Mouse (Mus musculus) spleen, adult 2 months (tissue): Measurements from ENCODE around the gene Cactin. TPM values are rescaled to one million over a fixed set of nuclear protein-coding genes. Genes with fewer than 3 reads are reported as not detected.

Experiments
- DNase-seq, 2 experiments: peaks; one replicate each; pipeline versions ENCODE4 v3.0.0 to v3.0.0-alpha.2; 2012 to 2021; ENCODE audit warnings: low spot score in 2 of 2, low read depth in 1 of 2
- H3K27ac ChIP-seq: fragments of 200-500 bp; 2 replicates; pipeline ENCODE4 v1.5.1; 2012; ENCODE audit warnings: low read length, inconsistent platforms; ENCODE audit not compliant: insufficient read depth
- H3K27me3 ChIP-seq: fragments of 200-500 bp; 2 replicates; pipeline ENCODE4 v1.6.1; 2012; ENCODE audit warnings: mild to moderate bottlenecking, moderate library complexity, low read length, inconsistent platforms; ENCODE audit not compliant: control insufficient read depth, insufficient read depth
- H3K36me3 ChIP-seq: fragments of 200-500 bp; 2 replicates; pipeline ENCODE4 v1.6.1; 2012; ENCODE audit warnings: mild to moderate bottlenecking, low read length, inconsistent platforms; ENCODE audit not compliant: control insufficient read depth, insufficient read depth
- H3K4me1 ChIP-seq: fragments of 200-500 bp; 2 replicates; pipeline ENCODE4 v1.6.1; 2011; ENCODE audit warnings: inconsistent platforms; ENCODE audit not compliant: control insufficient read depth, insufficient read depth, insufficient read length
- H3K4me3 ChIP-seq: fragments of 200-500 bp; 2 replicates; pipeline ENCODE4 v1.5.1; 2011; ENCODE audit warnings: mild to moderate bottlenecking, inconsistent platforms; ENCODE audit not compliant: insufficient read depth, insufficient read length; ENCODE audit errors: extremely low read depth
- CTCF ChIP-seq: fragments of 200-500 bp; IDR thresholded peaks from 2 replicates; pipeline ENCODE4 v1.5.1; 2011; ENCODE audit warnings: mild to moderate bottlenecking, inconsistent platforms; ENCODE audit not compliant: insufficient read depth, insufficient read length, insufficient replicate concordance; ENCODE audit errors: extremely low read depth
- POLR2A ChIP-seq: fragments of 200-500 bp; IDR thresholded peaks from 2 replicates; pipeline ENCODE4 v1.6.1; 2011; ENCODE audit warnings: low read depth, low read length, inconsistent platforms
- WGBS: fragments of 180-500 bp; shearing (Covaris S2); methylation state at CpG from one replicate; pipeline ENCODE4 v1.1.7; 2018; 5-methylcytosine and 5-hydroxymethylcytosine counted together
- polyA plus RNA-seq: library from polyadenylated mRNA; depleted of rRNA; stranded (reverse); fragments of >200 nt; gene quantifications from 2 replicates; pipeline ENCODE4 v1.2.3, GENCODE M21; 2012

The Cactin gene
- polyA plus RNA-seq, 1 experiment, result 38.6 TPM

GRCm38 (mm10) chr10:81340551-81341332, 19.8 kb downstream of the Cactin start:
- Histone ChIP-seq H3K4me1 (peaks cover 14% of the 10 kb centered on the region), H3K27me3 (peaks cover 4% of the 10 kb centered on the region), H3K4me3 (no peak overlapping the region), H3K27ac (no peak overlapping the region), H3K36me3 (no peaks in the 10 kb centered on the region)
- 79% methylated on average over 17 of the region's 17 CpGs for WGBS
- no peak for DNase-seq
- no peak for TF ChIP-seq POLR2A

DNA sequence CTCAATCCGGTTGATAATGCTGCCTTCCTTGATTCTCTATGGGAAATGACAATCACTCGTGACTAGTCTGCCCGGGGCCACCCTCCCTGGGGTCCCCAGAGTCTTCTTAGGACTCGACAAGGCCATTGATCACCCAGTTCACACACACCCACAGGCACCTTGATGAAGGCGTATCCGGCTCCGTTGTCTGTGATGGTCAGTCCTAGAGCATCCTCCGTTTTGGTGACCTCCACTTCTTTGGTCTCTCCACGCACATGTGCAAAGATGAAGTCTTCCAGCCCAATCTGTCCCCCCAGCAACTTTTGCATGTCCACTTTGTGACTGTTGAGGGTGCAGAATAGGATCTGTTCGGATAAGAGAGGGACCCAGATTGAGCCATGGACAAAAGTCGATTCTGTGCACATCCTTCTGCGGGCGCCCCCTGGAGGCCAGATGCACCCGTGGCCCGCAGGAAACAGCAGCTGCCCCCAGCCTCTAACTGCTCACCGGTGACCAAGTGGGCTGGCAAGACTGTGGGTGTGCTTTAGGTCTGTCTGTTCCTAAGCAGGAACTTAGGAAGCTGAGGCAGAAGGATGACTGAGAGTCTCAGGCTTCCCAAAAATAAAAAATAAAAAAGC, 20.5 kb downstream of the Cactin start:
- Histone ChIP-seq H3K27ac (no peak overlapping the region), H3K4me1 (peaks cover 16% of the 10 kb centered on the region), H3K4me3 (no peak overlapping the region), H3K36me3 (no peaks in the 10 kb centered on the region), H3K27me3 (peaks cover 4% of the 10 kb centered on the region)
- TF ChIP-seq CTCF (peak; percentile 87), POLR2A (no peak)
- 45% methylated on average over 16 of the region's 16 CpGs for WGBS
- DNase-seq, result peak in 1 of 2 experiments; percentile 69

- TF ChIP-seq POLR2A, result no peak
- no peak for TF ChIP-seq CTCF
- peak in 1 of 2 experiments; percentile 48 for DNase-seq
- Histone ChIP-seq H3K27ac (no peak within 1 kb of the TSS), H3K4me1 (peaks cover 23% of the 10 kb centered on the region), H3K4me3 (peak within 1 kb of the TSS; percentile 45), H3K36me3 (no peaks in the 10 kb centered on the region; the same call in 1 of the 2 replicates), H3K27me3 (peaks cover 4% of the 10 kb centered on the region)
- 5% methylated on average over 61 of the region's 67 CpGs for WGBS
These were observed 22.0 kb downstream of the Cactin start, which contains the start of gene Gipc3 for GRCm38 (mm10) chr10:81342686-81343505. Gipc3 (minus strand) TSS chr10:81343266.

DNA sequence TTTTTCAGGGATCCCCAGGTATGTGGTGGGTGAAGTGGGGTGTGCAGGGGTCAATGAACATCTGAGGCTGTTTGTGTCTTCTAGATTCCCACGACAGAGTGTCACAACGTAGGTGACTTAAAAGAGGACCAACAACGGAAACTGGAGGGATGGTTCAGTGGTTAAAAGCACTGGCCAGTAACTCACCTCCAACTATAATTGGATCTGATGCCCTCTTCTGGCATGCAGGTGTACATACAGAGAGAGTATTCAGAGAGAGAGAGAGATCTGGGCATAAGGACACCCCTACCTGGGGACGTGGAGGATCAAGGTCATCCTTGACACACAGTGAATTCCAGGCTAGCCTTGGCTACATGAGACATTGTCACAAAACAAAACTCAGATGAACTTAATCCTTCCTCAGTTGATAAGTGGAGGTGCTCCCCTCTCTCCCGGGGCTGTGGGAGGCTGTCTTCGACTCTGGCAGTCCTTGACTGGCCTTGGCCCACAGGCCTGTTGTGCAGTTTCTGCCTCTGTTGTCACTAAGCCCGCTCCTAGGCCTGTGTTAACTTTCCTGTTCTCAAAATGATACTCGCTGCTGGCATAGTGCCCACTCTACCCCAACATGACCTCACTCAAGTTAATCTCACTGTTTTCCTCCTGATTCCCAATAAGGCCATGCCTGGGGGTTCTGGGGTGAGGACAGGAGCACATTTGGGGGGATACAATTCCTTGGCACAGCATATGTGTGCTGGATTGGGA, 23.7 kb downstream of the Cactin start:
- H3K4me3 ChIP-seq, result no peak overlapping the region
- DNase-seq, result peak in 1 of 2 experiments; percentile 43
- no peak overlapping the region for H3K27ac ChIP-seq
- WGBS, result 31% methylated on average over 8 of the region's 8 CpGs
- H3K27me3 ChIP-seq, result peaks cover 4% of the 10 kb centered on the region
- H3K36me3 ChIP-seq, result no peaks in the 10 kb centered on the region; the same call in 1 of the 2 replicates
- peaks cover 27% of the 10 kb centered on the region for H3K4me1 ChIP-seq
- TF ChIP-seq POLR2A, result no peak
- peak; percentile 5; the same call in 1 of the 2 replicates for TF ChIP-seq CTCF

GRCm38 (mm10) chr10:81345162-81345534, 24.2 kb downstream of the Cactin start:
- DNase-seq, result no peak
- Histone ChIP-seq H3K36me3 (no peaks in the 10 kb centered on the region; the same call in 1 of the 2 replicates), H3K4me1 (peaks cover 31% of the 10 kb centered on the region), H3K27me3 (peaks cover 4% of the 10 kb centered on the region), H3K27ac (no peak overlapping the region), H3K4me3 (no peak overlapping the region)
- WGBS, result 60% methylated on average over 4 of the region's 4 CpGs
- TF ChIP-seq POLR2A, result no peak
- TF ChIP-seq CTCF, result no peak

DNA sequence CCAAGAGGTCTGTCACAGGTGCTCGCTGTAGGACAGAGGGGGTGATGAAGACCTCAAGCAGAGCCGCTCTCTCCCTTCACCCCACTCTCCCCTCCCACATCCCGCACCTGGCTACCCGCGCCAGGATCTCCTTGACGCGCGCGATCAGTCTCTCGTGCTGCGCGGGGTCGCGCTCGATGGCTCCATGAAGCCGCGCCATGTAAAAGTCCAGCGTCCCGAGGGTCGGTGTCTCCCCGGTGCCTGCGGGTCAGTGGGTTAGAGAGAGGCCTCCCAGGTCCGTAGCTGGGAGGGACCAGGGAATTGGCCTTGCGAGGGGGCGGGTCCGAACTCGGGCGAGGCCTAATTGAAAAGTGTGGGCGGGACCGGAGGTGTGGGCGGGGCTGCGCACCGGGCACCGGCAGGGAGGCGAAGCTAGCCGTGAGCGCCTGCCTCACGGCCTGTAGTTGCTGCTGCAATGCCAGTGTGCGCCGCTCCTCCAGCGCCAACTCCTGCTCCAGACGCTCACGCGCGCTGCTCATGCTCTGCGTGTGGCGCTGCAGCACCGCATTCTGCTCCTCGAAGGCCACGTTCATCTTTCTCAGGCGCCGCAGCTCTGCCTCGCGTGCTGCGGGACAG, 25.7 kb downstream of the Cactin start:
- Histone ChIP-seq H3K4me3 (peak overlapping the region; percentile 37; the same call in 1 of the 2 replicates), H3K27me3 (peaks cover 4% of the 10 kb centered on the region), H3K27ac (no peak overlapping the region), H3K36me3 (no peaks in the 10 kb centered on the region; the same call in 1 of the 2 replicates), H3K4me1 (peaks cover 31% of the 10 kb centered on the region)
- TF ChIP-seq POLR2A (no peak), CTCF (no peak)
- WGBS, result 17% methylated on average over 55 of the region's 55 CpGs
- peak in 1 of 2 experiments; percentile 66 for DNase-seq
